In genomic region chr4:32745394-32745793, GRCm38 (mm10) we compare ENCODE assay signal across 16 mouse cellular contexts. TPM values are rescaled to one million over a fixed set of nuclear protein-coding genes. Genes with fewer than 3 reads are reported as not detected.
DNase-seq lines count a peak whose midpoint lies in the region; TF ChIP-seq lines count a peak whose summit lies in the region.
"Had no signal": no experiment of that assay in that cellular context is flagged by ENCODE, and none has a peak within 500 bp of the region (broad histone marks: within the 10 kb centered on the region; RNA-seq: fewer than 3 reads in every experiment).

No protein-coding gene starts in this region.

- TF ChIP-seq CTCF in gastrocnemius, adult 2 months (IDR thresholded peaks at IDR 0.05), result peak; percentile 39
- peak; percentile 36 for TF ChIP-seq CTCF in left cerebral cortex, adult 2 months (IDR thresholded peaks at IDR 0.05)

- H3K4me3 ChIP-seq in gastrocnemius, adult 2 months, result no peak overlapping the region
- no peak overlapping the region for H3K4me3 ChIP-seq in left cerebral cortex, adult 2 months
- H3K4me3 ChIP-seq: embryonic facial prominence, embryonic 13.5 days; forebrain, embryonic 13.5 days; heart, embryonic 15.5 days; limb, embryonic 15.5 days; midbrain, embryonic 12.5 days had no signal

- intact Hi-C loops in gastrocnemius, adult 2 months (cut with DNase I), result loop anchor here (10.0 kb wide), 1 partner anchor 279 kb away; no protein-coding TSS in a partner anchor
- intact Hi-C loops in gastrocnemius, postnatal 36 days (cut with DNase I), result loop anchor here (5.0 to 10.0 kb wide), 2 partner anchors 207 to 269 kb away; partner anchors contain the start of gene Ankrd6
- intact Hi-C loops in left cerebral cortex, adult 2 months (cut with DNase I), result loop anchor here (5.0 kb wide), 2 partner anchors 207 to 272 kb away; partner anchors contain the start of gene Ankrd6

- no peak overlapping the region for H3K27ac ChIP-seq in gastrocnemius, adult 2 months
- no peak overlapping the region for H3K27ac ChIP-seq in left cerebral cortex, adult 2 months
- H3K27ac ChIP-seq: embryonic facial prominence, embryonic 13.5 days; forebrain, embryonic 13.5 days; heart, embryonic 15.5 days; limb, embryonic 15.5 days; midbrain, embryonic 12.5 days had no signal

- no peak for DNase-seq in gastrocnemius, adult 2 months
- DNase-seq in gastrocnemius, postnatal 36 days, result no peak
- no peak for DNase-seq in left cerebral cortex, adult 2 months (ENCODE audit: extremely low spot score in 1 of 2, low spot score in 2 of 2)
- DNase-seq in left cerebral cortex, adult 8-10 months (ENCODE audit: low spot score in 2 of 2), result no peak
- DNase-seq in 416B (ENCODE audit: low read depth), result peak; percentile 11
- peak; percentile 20 for DNase-seq in R1 (ENCODE audit: low read depth, low spot score)
- DNase-seq in spleen, adult 18-20 months, result no peak
- DNase-seq: adrenal gland, postnatal 25 days; cerebellum, adult 11 months; gastrocnemius, postnatal 25 days; kidney, postnatal 36 days had no signal

RNA-seq across cellular contexts. Expression of gene Lyrm2, which starts 54.7 kb away (rescaled TPM):
- 10 to 100 TPM; 15.7 to 26.1 TPM for total RNA-seq in gastrocnemius, adult 2 months (2021)
- total RNA-seq in gastrocnemius, postnatal 36 days (2021), result 10 to 100 TPM; 19.8 to 23.1 TPM
- total RNA-seq in left cerebral cortex, adult 2 months (2021), result 10 to 100 TPM; 31.7 to 31.8 TPM
- 10 to 100 TPM; 31.0 to 42.0 (median 40.2) TPM for total RNA-seq in left cerebral cortex, adult 8-10 months (2022)

Comparison
In these comparisons a context has a peak if more than half of its experiments do, and no peak if none do; other contexts are left out.
1. DNase-seq: peak in 416B (single experiment) and R1 (single experiment); none in gastrocnemius, adult 2 months (single experiment), gastrocnemius, postnatal 36 days (0 of 2), left cerebral cortex, adult 2 months (0 of 2), left cerebral cortex, adult 8-10 months (0 of 2) and spleen, adult 18-20 months (0 of 2).